Mouse (Mus musculus) ovary, postnatal 14 days (tissue): ENCODE results near the gene Fgr.

Experiments used
- DNase-seq: peaks from one replicate; pipeline ENCODE4 v3.0.0; 2022; ENCODE audit warnings: low spot score

Fgr gene

GRCm38 (mm10) chr4:133014896-133015709, 41.2 kb downstream of the Fgr start:
- DNase-seq, result no peak

DNA sequence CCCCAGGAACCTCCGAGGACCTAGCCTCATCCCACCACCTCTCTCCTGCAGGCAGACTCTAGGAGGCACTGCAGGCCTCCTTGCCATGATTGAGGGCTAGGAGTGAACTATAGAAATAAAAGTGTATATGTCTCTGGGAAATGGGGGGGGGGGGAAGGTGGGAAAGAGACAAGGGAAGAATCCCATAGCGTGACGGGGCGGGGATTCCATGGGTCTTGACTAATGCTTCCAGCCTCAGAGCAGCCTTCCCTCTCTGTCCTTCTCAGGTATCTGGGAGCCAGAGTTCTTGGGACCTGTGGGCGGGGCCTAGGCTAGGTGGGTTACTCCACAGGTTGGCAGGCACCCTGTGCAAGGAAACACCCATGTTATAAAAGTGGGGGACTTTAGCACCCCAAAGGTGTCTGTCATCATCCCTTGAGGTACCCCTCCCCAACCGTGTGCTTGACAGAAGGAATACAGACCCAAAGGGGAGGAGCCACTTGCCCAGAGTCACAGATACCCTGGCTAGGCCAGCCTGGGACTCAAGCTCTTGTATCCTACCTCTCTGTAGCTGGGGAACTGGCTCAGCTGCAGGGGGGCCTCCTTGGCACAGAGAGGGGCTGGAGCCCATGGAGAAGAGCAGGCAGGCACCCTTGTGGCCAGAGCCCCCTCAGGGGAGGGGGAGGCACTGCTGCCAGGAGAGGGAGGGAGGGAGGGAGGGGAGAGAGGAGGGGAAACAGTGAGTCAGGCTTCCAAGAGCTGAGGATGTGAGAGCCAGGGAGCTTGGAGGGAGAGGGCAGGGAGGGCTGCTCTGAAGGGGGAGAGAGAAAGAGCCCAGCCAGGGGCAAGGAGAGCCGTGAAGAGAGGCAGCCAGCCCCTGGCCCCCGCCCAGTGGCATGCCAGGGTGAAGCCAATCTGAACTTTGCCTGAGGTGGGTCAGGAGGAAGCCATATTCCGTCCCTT, 42.1 kb downstream of the Fgr start:
- no peak for DNase-seq

GRCm38 (mm10) chr4:133016677-133017415, 43.0 kb downstream of the Fgr start:
- no peak for DNase-seq

DNA sequence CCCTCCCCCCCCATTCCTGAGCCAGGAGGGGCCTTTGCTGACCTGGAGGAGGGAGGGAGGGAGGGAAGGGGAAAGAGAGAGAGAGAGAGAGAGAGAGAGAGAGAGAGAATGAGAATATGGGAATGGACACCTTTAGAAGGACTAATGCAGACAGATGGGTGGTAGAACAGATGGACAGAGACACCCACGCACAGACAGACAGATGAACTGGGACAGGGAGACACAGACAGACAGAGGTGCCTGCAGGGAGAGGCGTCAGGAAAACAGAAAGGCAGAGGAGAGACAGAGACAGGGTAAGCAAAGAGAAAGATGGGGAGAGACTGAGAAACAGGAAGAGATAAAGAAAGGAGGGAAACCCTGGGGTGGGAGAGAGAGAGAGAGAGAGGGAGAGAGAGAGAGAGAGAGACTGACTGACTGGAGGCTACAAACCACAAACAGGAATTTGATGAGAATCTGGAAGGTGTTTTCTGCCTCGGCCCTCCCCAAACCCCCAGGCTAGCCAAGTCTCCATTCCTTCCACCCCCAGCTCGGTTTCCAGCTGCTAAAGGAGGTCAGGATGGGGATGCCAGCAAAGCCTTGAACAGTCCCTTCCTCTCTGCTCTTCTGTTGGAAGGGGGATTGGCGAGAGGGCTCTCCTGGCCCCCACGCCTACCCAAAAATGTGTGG, 43.8 kb downstream of the Fgr start:
- DNase-seq, result no peak

GRCm38 (mm10) chr4:133018263-133018798, 44.4 kb downstream of the Fgr start:
- no peak for DNase-seq

GRCm38 (mm10) chr4:133020721-133021120, 46.8 kb downstream of the Fgr start:
- no peak for DNase-seq

- no peak for DNase-seq
Observed at GRCm38 (mm10) chr4:133021181-133021671, 47.3 kb downstream of the Fgr start.

GRCm38 (mm10) chr4:133022217-133022616, 48.3 kb downstream of the Fgr start:
- DNase-seq, result no peak

DNA sequence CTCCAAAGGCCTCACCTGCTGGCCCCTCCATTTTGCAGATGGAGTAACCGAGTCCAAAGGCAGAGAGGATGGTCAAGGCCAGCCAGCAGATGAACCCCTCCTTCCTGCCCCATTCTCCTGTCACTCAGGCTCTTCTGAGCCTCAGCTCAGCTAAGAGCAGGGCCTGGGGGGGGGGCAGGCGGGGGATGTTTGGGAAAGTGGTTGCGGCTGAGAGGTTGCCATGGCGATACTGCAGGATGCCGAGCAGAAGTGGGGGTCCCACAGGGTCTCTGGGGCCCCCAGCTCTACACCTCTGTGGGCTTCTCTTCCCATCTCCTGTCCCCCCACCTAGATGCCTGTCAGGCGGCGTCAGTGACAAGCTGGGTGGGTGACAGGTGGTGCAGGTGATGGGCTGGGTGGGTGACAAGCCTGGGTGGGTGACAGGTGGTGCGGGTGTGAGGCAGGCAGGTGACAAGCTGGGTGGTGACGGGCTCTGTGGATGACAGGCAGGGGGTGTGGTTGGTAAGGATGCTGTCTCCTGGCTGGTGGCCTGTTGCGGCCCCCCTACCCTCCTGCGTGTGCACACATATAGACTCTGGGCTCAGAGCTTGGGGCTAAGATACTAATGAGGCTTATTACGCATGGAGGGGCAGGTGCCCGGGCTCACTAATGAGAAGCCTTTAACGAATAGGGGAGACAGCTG, 49.2 kb downstream of the Fgr start:
- no peak for DNase-seq

DNA sequence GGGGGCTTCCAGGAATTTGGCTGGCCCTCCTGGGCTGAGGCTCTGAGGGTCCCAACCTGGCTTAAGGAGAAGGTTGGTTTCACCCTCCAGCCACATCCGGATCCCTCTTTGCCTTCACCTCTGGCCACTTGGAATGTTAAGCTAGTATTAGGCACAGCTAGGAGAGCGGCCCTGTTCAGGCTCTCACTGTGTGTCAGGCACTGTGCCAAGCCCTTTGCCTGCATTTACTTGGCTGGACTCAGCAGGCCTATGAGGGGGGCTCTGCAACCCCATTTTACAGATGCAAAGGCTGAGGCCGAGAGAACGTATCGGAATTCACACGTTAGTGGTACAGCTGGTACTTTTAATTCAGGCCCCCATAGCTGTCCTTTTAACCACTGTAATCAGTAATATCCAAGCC, 49.7 kb downstream of the Fgr start:
- DNase-seq, result no peak

GRCm38 (mm10) chr4:133024404-133024803, 50.5 kb downstream of the Fgr start:
- DNase-seq, result no peak

DNA sequence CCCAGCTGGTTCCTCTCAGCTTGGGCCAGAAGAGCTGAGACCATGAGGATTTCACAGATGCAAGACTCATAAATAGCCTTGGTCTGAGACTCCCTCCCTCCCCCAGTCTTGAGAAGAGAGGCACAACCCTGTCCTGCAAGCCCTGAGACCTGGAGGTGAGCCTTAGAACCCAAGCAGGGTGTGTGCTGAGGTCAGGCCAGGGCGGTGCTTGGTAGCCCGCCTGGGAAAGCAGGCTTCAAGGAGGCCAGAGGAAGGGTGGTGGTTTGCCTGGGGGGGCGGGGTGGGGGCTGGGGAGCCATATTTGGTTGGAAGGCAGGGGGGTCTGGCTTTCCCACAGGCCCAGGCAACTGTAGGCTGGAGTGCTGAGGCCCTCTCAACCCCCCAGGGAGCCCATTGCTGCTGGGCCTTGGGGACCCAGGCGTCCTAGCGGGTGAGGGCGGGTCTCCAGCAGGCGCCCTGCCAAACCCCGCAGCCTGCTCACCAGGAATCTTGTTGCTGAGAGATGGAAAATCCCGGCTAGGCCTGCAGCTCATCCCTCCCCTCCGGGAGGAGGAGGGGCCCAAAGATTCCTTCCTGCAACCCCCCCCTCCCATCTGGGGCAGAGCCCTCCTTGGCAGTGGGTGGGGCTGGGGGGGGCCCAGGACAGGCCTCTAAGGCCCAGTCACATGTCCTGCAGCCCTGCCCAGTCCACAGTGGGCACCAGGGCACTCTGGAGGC, 51.2 kb downstream of the Fgr start:
- no peak for DNase-seq

GRCm38 (mm10) chr4:133026272-133026671, 52.4 kb downstream of the Fgr start:
- no peak for DNase-seq

DNA sequence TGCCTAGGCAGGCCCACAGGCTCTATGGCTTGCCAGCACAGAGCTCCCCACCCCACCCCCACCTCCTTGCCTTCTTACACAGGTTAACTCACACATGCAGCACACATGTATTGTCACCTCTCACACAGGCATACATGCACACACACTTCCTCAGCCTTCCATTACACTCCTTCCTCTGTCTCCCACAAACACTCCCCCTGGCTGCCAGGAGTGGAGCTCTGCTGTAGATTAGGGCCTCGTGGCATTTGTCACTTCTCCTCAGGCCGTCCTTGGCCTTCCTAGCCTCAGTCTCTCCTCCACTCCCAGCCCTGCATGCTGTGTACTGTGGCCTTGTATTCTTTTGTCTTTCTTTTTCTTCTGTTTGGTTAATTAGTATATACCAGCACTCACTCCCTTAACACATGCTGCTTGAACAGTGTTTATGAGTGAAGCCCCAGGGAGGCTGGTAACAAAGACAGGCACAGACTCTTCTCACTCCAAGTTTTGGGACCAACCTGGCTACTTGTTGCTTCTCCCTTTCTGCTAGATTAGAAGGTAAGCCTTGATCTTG, 53.0 kb downstream of the Fgr start:
- no peak for DNase-seq

- no peak for DNase-seq
Observed at GRCm38 (mm10) chr4:133027721-133028120, 53.8 kb downstream of the Fgr start.

GRCm38 (mm10) chr4:133028193-133028592, 54.3 kb downstream of the Fgr start:
- DNase-seq, result no peak

GRCm38 (mm10) chr4:133028875-133029274, 55.0 kb downstream of the Fgr start:
- DNase-seq, result no peak

DNA sequence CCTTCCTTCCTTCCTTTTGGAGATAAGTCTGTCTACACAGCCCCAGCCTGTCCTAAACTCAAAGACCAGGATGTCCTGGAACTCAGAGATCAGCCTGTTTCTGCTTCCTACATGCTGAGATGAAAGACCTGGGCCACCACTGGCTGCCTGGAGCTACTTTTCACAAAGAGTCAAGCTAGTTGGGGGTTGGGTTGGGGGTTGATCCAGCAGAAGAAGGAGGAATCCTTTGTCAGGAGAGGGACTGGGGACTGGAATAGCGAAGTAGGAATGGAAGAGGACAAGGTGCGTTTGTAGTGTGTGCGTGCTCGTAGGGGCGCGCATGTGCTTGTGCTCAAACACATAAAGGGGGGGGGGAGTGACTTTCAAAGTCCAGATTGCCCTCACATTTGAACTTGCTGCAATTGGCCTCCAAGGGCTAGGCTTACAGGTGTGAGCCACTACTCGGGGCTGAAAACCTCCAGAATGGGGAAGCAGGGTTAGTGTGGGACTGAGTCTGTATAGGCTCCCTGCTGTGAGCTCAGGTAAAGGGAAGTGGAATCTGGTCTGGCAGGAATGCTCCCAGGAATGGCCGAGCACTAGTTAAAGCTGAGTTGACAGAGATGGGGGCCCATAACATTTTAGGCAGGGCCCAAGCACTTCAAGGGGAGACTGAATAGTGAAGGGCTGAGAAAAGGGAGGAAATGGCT, 58.7 kb downstream of the Fgr start:
- DNase-seq, result no peak

DNA sequence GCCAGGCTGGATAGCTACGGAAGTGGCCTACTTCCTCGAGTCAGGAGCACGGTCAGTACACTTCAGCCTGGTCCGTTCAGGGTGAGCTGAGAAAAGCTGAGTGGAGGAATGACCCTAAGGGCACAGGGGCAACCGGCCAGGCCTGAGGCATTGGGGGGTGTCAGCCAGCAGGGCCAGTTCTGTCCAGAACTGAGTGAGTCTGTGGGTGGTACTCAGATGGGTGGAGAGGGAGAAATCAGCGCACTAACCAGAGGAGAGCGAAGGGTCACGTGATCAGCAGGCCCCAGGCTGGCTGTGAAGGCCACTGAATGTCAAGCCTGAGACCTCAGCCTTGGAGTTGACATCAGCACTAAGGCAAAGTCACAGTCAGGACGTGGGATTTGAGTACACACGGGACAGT, 60.6 kb downstream of the Fgr start:
- DNase-seq, result no peak
